32 mouse cellular contexts compared by ENCODE assay signal in the genomic region with DNA sequence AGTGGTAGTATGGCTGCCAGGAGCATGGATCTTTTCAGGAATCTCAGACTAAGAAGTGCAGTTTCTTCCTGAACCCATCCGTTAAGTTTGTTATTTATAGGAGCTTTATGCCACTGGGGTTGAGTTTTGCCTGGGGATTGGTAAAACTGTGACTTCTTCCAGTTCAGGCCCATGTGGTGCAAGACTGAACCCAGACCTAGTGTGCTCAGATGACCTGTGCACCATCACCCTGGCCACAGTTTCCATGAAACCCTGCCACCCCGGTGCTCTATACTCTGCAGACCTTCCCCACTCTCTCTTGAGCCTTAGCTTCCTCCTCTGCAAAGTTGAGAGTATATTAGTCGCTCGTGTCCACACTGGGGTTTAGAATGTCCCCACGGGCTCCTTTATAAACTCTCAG. TPM values are rescaled to one million over a fixed set of nuclear protein-coding genes. Genes with fewer than 3 reads are reported as not detected.
"Had no signal": no experiment of that assay in that cellular context is flagged by ENCODE, and none has a peak within 500 bp of the region (broad histone marks: within the 10 kb centered on the region; RNA-seq: fewer than 3 reads in every experiment).

No protein-coding gene starts in this region.

- H3K36me3 ChIP-seq: heart, embryonic 10.5 days; heart, embryonic 12.5 days; heart, embryonic 13.5 days; heart, embryonic 15.5 days; hindbrain, embryonic 10.5 days; hindbrain, embryonic 12.5 days; hindbrain, embryonic 13.5 days; hindbrain, embryonic 15.5 days; intestine, embryonic 15.5 days had no signal

- H3K27me3 ChIP-seq: heart, embryonic 12.5 days; heart, embryonic 13.5 days; heart, embryonic 15.5 days; hindbrain, embryonic 12.5 days; hindbrain, embryonic 13.5 days; hindbrain, embryonic 15.5 days; intestine, embryonic 15.5 days had no signal

- H3K9me3 ChIP-seq: heart, embryonic 10.5 days; heart, embryonic 12.5 days; heart, embryonic 13.5 days; heart, embryonic 15.5 days; hindbrain, embryonic 10.5 days; hindbrain, embryonic 12.5 days; hindbrain, embryonic 13.5 days; hindbrain, embryonic 15.5 days; intestine, embryonic 15.5 days had no signal

- H3K4me3 ChIP-seq: heart, embryonic 10.5 days; heart, embryonic 12.5 days; heart, embryonic 13.5 days; heart, embryonic 15.5 days; hindbrain, embryonic 10.5 days; hindbrain, embryonic 12.5 days; hindbrain, embryonic 13.5 days; hindbrain, embryonic 15.5 days; intestine, embryonic 15.5 days; layer of hippocampus, adult 2 months; left cerebral cortex, adult 2 months had no signal

- H3K4me2 ChIP-seq: heart, embryonic 11.5 days; heart, embryonic 12.5 days; heart, embryonic 13.5 days; heart, embryonic 15.5 days; hindbrain, embryonic 12.5 days; hindbrain, embryonic 13.5 days; hindbrain, embryonic 14.5 days; hindbrain, embryonic 15.5 days; intestine, embryonic 15.5 days had no signal

- H3K9ac ChIP-seq: heart, embryonic 12.5 days; heart, embryonic 13.5 days; heart, embryonic 15.5 days; hindbrain, embryonic 12.5 days; hindbrain, embryonic 13.5 days; hindbrain, embryonic 14.5 days; hindbrain, embryonic 15.5 days; intestine, embryonic 15.5 days had no signal

- DNase-seq: heart, postnatal 10 days; heart, postnatal 14 days; heart, postnatal 36 days; heart, postnatal 4 days; kidney, adult 11 months; kidney, adult 18-20 months; kidney, adult 2 months; kidney, adult 8-10 months; kidney, adult 9 months; kidney, postnatal 36 days; layer of hippocampus, adult 9-11 months; layer of hippocampus, postnatal 36 days had no signal

- H3K27ac ChIP-seq: heart, embryonic 10.5 days; heart, embryonic 13.5 days; heart, embryonic 15.5 days; hindbrain, embryonic 10.5 days; hindbrain, embryonic 12.5 days; hindbrain, embryonic 13.5 days; hindbrain, embryonic 14.5 days; hindbrain, embryonic 15.5 days; hindbrain, postnatal 0 days; intestine, embryonic 15.5 days; kidney, postnatal 0 days; layer of hippocampus, adult 2 months; left cerebral cortex, adult 2 months had no signal

- ATAC-seq: hindbrain, embryonic 16.5 days; hindbrain, postnatal 0 days; inflammation-experienced regulatory T-cells, adult 6 months; intestine, embryonic 15.5 days; intestine, embryonic 16.5 days; intestine, postnatal 0 days had no signal

RNA-seq across cellular contexts. Expression of a gene that starts 50.0 kb away (rescaled TPM):
- total RNA-seq: hematopoietic stem cell, adult 5-6 weeks had no signal
- polyA plus RNA-seq: inflammation-experienced regulatory T-cells, adult 6 months had no signal
